Mouse (Mus musculus): ENCODE measurements at regions not wholly inside any gene's neighbourhood (a gene's known extent, or its start where the extent isn't known, plus 50 kb on each side); places are given as distances from the start of the nearest gene placed in this dataset.
"Not testable (repeated sequence)": the region's sequence is repeated elsewhere in the genome, so short reads cannot be mapped to it uniquely, and the experiment has no call there.

DNA sequence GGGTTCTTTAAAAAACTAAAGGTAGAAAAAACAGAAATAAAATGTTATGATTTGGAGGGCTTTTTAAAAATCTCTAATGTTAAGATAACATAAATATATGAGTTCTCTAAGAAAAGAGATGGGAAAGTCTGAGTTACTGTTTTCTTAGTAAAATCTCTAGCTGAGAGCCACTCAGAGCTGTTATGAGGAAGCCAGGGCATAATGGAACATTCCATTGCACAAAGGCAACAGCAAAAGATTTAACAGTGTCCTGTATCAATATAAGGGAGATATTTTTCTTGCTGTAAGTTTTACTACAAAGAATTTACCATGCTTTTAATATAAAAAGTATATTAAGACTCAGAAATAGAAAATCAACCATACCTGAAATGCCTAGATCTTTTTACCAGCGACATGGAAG is 82.9 kb upstream of the Rfc3 start:
- Histone ChIP-seq H3K4me2 (ENCODE audit: low read length) (no peak overlapping the region), H3K36me3 (ENCODE audit: insufficient read depth, low read length) (no peaks in the 10 kb centered on the region), H3K27me3 (ENCODE audit: insufficient read depth, low read length) (no peaks in the 10 kb centered on the region), H3K9me3 (replicated peaks; ENCODE audit: low read length) (no peaks in the 10 kb centered on the region), H3K4me1 (replicated peaks; ENCODE audit: insufficient read depth, low read length) (no peaks in the 10 kb centered on the region), H3K9ac (ENCODE audit: low read depth, low read length) (no peak overlapping the region), H3K4me3 (replicated peaks; ENCODE audit: low read depth, low read length) (no peak overlapping the region), H3K27ac (no peak overlapping the region)
- ATAC-seq (replicated peaks; ENCODE audit: low FRiP score, low read depth): no peak
- WGBS: 75% methylated on average over 1 of the region's 1 CpGs
- DNase-seq (ENCODE audit: low spot score): peak; percentile 14
- no peak for TF ChIP-seq CTCF (IDR thresholded peaks at IDR 0.05; ENCODE audit: low read depth)

DNA sequence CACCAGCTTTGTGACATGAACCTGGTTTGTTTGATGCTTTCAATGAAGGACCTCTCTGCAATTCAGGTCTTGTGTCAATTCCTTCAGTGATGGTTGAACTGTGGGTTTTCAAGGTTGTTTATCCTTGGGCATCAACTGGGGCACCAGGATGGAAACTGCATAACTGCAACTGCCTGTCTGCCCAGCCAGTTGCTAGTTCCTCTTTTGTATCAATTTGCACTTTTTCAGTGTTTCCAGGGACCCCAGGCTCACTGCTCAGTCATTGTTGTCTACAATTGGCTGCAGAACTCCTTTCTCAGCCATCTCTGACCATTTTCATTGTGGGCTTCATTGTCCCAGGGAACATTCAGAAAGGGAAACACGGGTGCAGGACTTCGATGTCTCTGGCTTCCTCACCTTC is 74.6 kb upstream of the Rfc3 start:
- H3K4me1 ChIP-seq (replicated peaks; ENCODE audit: insufficient read depth, low read length): no peaks in the 10 kb centered on the region
- DNase-seq (ENCODE audit: low spot score) (no peak), ATAC-seq (replicated peaks; ENCODE audit: low FRiP score, low read depth) (no peak)
- H3K27me3 ChIP-seq (ENCODE audit: insufficient read depth, low read length): no peaks in the 10 kb centered on the region
- no peak overlapping the region for H3K4me2 ChIP-seq (ENCODE audit: low read length)
- H3K9ac ChIP-seq (ENCODE audit: low read depth, low read length): no peak overlapping the region
- WGBS: 88% methylated on average over 2 of the region's 2 CpGs
- no peaks in the 10 kb centered on the region for H3K36me3 ChIP-seq (ENCODE audit: insufficient read depth, low read length)
- H3K27ac ChIP-seq: no peak overlapping the region
- H3K4me3 ChIP-seq (replicated peaks; ENCODE audit: low read depth, low read length): no peak overlapping the region
- TF ChIP-seq CTCF (IDR thresholded peaks at IDR 0.05; ENCODE audit: low read depth): no peak
- H3K9me3 ChIP-seq (replicated peaks; ENCODE audit: low read length): no peaks in the 10 kb centered on the region

DNA sequence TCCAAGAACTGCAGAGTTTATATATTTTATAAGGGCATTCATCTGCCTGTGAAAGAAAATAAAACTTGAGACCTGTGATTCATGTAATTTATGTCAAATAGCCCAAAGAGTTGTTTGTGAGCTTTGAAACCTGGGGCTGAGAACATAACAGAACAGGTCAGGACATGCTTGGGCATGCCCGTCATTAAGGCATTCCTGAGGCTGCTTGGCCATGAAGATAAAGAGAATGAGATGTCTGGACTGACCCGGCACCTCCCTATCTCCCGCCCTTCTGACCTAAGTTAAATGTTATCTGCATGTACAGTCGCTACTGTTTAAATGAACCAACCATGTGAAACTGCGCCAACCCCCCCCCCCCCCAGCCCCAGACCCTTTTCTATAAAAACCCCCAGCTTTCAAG is 73.4 kb upstream of the Rfc3 start:
- WGBS: 81% methylated on average over 5 of the region's 5 CpGs
- H3K9me3 ChIP-seq (replicated peaks; ENCODE audit: low read length); ATAC-seq (replicated peaks; ENCODE audit: low FRiP score, low read depth): not testable (repeated sequence)

DNA sequence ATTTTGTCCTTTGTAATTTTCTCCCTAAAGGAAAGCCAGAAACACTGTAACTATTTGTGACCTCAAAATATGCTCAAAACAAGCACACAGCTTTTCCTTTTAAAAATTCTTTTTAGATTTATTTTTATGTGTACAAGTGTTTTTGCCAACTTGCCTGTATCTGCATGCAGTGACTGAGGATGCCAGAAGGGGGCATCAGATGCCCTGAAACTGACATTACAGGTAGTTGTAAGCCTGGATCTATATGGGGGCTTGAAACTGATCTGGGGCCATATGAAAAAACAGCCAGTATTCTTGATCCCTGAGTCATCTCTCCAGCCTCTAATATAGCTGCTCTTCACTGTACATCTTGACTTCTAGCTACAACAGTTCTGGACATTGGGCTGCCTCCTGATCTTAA is 71.4 kb upstream of the Rfc3 start:
- Histone ChIP-seq H3K4me3 (replicated peaks; ENCODE audit: low read depth, low read length) (no peak overlapping the region), H3K4me1 (replicated peaks; ENCODE audit: insufficient read depth, low read length) (no peaks in the 10 kb centered on the region), H3K27me3 (ENCODE audit: insufficient read depth, low read length) (no peaks in the 10 kb centered on the region), H3K36me3 (ENCODE audit: insufficient read depth, low read length) (no peaks in the 10 kb centered on the region), H3K4me2 (ENCODE audit: low read length) (no peak overlapping the region), H3K27ac (no peak overlapping the region), H3K9me3 (replicated peaks; ENCODE audit: low read length) (no peaks in the 10 kb centered on the region), H3K9ac (ENCODE audit: low read depth, low read length) (no peak overlapping the region)
- no peak for TF ChIP-seq CTCF (IDR thresholded peaks at IDR 0.05; ENCODE audit: low read depth)
- ATAC-seq (replicated peaks; ENCODE audit: low FRiP score, low read depth): no peak
- no peak for DNase-seq (ENCODE audit: low spot score)

More for the DNA sequence above, 73.4 kb upstream of the Rfc3 start:
- not testable (repeated sequence) for H3K4me2 ChIP-seq (ENCODE audit: low read length); H3K4me1 ChIP-seq (replicated peaks; ENCODE audit: insufficient read depth, low read length); H3K9ac ChIP-seq (ENCODE audit: low read depth, low read length); H3K36me3 ChIP-seq (ENCODE audit: insufficient read depth, low read length); H3K27ac ChIP-seq; H3K4me3 ChIP-seq (replicated peaks; ENCODE audit: low read depth, low read length); DNase-seq (ENCODE audit: low spot score); H3K27me3 ChIP-seq (ENCODE audit: insufficient read depth, low read length)

DNA sequence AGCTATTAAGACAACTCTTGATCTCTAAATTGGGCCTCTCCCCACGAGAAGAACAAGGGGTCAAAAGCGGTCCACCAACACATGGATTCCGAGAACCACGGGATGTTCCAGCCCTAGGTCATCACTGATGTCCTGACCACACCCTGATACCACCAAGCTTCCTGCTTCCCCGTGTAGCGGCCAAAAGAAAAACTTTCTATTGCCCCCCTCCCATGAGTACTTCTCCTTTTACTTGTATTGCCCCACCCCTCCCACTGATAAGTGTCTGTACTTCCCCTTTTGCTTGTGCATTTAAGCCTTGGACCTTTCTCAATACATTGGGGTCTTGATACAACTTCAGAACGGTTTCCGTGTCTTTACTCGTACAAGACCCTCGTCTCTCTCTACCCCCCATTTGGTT is 68.7 kb upstream of the Rfc3 start:
- H3K27ac ChIP-seq; ATAC-seq (replicated peaks; ENCODE audit: low FRiP score, low read depth); H3K4me2 ChIP-seq (ENCODE audit: low read length); DNase-seq (ENCODE audit: low spot score); H3K27me3 ChIP-seq (ENCODE audit: insufficient read depth, low read length); H3K9ac ChIP-seq (ENCODE audit: low read depth, low read length); H3K9me3 ChIP-seq (replicated peaks; ENCODE audit: low read length); H3K4me3 ChIP-seq (replicated peaks; ENCODE audit: low read depth, low read length); H3K4me1 ChIP-seq (replicated peaks; ENCODE audit: insufficient read depth, low read length); H3K36me3 ChIP-seq (ENCODE audit: insufficient read depth, low read length): not testable (repeated sequence)
- 76% methylated on average over 10 of the region's 10 CpGs for WGBS

DNA sequence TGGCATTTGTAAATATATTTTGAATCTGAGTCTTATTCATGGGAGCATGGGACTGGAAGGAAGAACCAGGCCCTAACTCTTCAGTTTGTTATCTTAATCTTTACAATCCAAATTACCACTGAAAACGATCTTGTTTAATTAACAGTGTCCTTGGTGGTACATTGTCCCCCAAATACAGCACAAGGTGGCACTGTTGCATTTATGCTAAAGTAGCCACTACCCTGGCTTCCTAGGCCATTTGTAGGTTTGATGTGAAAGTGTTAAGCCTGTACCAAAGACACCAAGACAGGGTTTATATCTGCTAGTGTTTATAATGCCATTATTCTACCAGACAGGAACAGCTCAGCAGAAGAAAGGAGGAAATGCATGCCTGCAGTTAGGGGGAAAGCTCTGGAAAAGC is 66.9 kb upstream of the Rfc3 start:
- TF ChIP-seq CTCF (IDR thresholded peaks at IDR 0.05; ENCODE audit: low read depth): peak; percentile 52

DNA sequence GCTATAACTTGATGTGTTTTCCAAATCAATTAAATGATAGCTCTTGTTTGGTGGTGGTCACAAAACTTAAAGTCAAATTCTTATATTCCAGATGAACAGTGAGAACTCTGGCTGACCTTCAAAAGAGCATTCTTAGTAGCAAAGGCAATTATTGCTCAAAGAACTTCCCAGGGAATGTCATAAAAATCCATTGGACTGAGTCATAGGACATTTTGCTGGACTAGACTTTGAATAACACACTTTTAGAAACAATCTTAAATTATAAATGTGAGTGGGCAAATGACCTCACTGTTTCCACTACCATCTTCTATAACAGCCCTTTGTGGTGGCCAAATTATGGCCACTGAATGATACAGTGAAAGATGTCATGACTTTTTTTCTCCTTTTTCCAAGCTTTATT is 54.2 kb upstream of the Rfc3 start:
- ATAC-seq (replicated peaks; ENCODE audit: low FRiP score, low read depth) (no peak), DNase-seq (ENCODE audit: low spot score) (peak; percentile 55)
- no peak overlapping the region for H3K27ac ChIP-seq
- H3K9ac ChIP-seq (ENCODE audit: low read depth, low read length): no peak overlapping the region
- no peaks in the 10 kb centered on the region for H3K27me3 ChIP-seq (ENCODE audit: insufficient read depth, low read length)
- H3K36me3 ChIP-seq (ENCODE audit: insufficient read depth, low read length): no peaks in the 10 kb centered on the region
- H3K4me1 ChIP-seq (replicated peaks; ENCODE audit: insufficient read depth, low read length): no peaks in the 10 kb centered on the region
- H3K4me3 ChIP-seq (replicated peaks; ENCODE audit: low read depth, low read length): no peak overlapping the region
- H3K9me3 ChIP-seq (replicated peaks; ENCODE audit: low read length): no peaks in the 10 kb centered on the region
- no peak for TF ChIP-seq CTCF (IDR thresholded peaks at IDR 0.05; ENCODE audit: low read depth)
- H3K4me2 ChIP-seq (ENCODE audit: low read length): no peak overlapping the region

More for the DNA sequence above, 66.9 kb upstream of the Rfc3 start:
- Histone ChIP-seq H3K4me1 (replicated peaks; ENCODE audit: insufficient read depth, low read length) (no peaks in the 10 kb centered on the region), H3K36me3 (ENCODE audit: insufficient read depth, low read length) (no peaks in the 10 kb centered on the region), H3K9ac (ENCODE audit: low read depth, low read length) (no peak overlapping the region), H3K4me3 (replicated peaks; ENCODE audit: low read depth, low read length) (no peak overlapping the region), H3K4me2 (ENCODE audit: low read length) (no peak overlapping the region), H3K27me3 (ENCODE audit: insufficient read depth, low read length) (no peaks in the 10 kb centered on the region), H3K9me3 (replicated peaks; ENCODE audit: low read length) (no peaks in the 10 kb centered on the region), H3K27ac (no peak overlapping the region)
- 42% methylated on average over 1 of the region's 1 CpGs for WGBS
- DNase-seq (ENCODE audit: low spot score) (peak; percentile 10), ATAC-seq (replicated peaks; ENCODE audit: low FRiP score, low read depth) (no peak)

All from kidney, postnatal 0 days (tissue).